Mouse (Mus musculus) limb, embryonic 14.5 days (tissue): Measurements from ENCODE around the gene Stk24. TPM values are rescaled to one million over a fixed set of nuclear protein-coding genes. Genes with fewer than 3 reads are reported as not detected.

ENCODE experiments used
- ATAC-seq: fragments of 200-750 bp; cut with Nextera tagmentation; 2 replicates; pipeline ENCODE4 v1.8.0; 2017; ENCODE audit warnings: low read depth, moderate number of reproducible peaks, moderate TSS enrichment; ENCODE audit not compliant: low FRiP score
- DNase-seq: peaks from one replicate; pipeline ENCODE4 v3.0.0-alpha.2; 2015; ENCODE audit warnings: low spot score
- H3K27ac ChIP-seq: fragments of 300-500 bp; sonication (generic); replicated peaks from 2 replicates; pipeline ENCODE4 v1.5.1; 2014; ENCODE audit warnings: low read depth, mild to moderate bottlenecking, low read length, moderate library complexity, mixed read lengths
- H3K27me3 ChIP-seq: fragments of 300-500 bp; sonication (generic); 2 replicates; pipeline ENCODE4 v1.6.1; 2014; ENCODE audit warnings: low read length, mixed read lengths; ENCODE audit not compliant: control insufficient read depth, insufficient read depth
- H3K36me3 ChIP-seq: fragments of 300-500 bp; sonication (generic); 2 replicates; pipeline ENCODE4 v1.6.1; 2014; ENCODE audit warnings: mild to moderate bottlenecking, low read length, moderate library complexity, mixed read lengths; ENCODE audit not compliant: control insufficient read depth, insufficient read depth
- H3K4me1 ChIP-seq: fragments of 300-500 bp; sonication (generic); 2 replicates; pipeline ENCODE4 v1.6.1; 2014; ENCODE audit warnings: antibody characterized with exemption, low read length, mixed read lengths; ENCODE audit not compliant: control insufficient read depth, insufficient read depth
- H3K4me2 ChIP-seq: fragments of 300-500 bp; sonication (generic); replicated peaks from 2 replicates; pipeline ENCODE4 v1.6.1; 2014; ENCODE audit warnings: low read depth, mild to moderate bottlenecking, low read length, moderate library complexity; ENCODE audit not compliant: severe bottlenecking
- H3K4me3 ChIP-seq: fragments of 300-500 bp; sonication (generic); replicated peaks from 2 replicates; pipeline ENCODE4 v1.5.1; 2014; ENCODE audit warnings: low read length
- H3K9ac ChIP-seq: fragments of 300-500 bp; sonication (generic); 2 replicates; pipeline ENCODE4 v1.6.1; 2014; ENCODE audit warnings: mild to moderate bottlenecking, low read depth, low read length, moderate library complexity; ENCODE audit not compliant: severe bottlenecking
- H3K9me3 ChIP-seq: fragments of 300-500 bp; sonication (generic); 2 replicates; pipeline ENCODE4 v1.6.1; 2016; ENCODE audit warnings: low read length; ENCODE audit not compliant: control insufficient read depth
- POLR2A ChIP-seq: fragments of 200-500 bp; IDR thresholded peaks from 2 replicates; pipeline ENCODE4 v1.8.0; 2012; ENCODE audit warnings: inconsistent platforms, mild to moderate bottlenecking, moderate library complexity, borderline replicate concordance; ENCODE audit not compliant: insufficient read depth, insufficient read length; ENCODE audit errors: extremely low read depth
- WGBS: fragments of 180-500 bp; shearing (Covaris S2); extraction: QIAGEN DNeasy Blood & Tissue Kit; methylation state at CpG from one replicate; pipeline ENCODE4 v1.1.7; 2014; 5-methylcytosine and 5-hydroxymethylcytosine counted together
- polyA plus RNA-seq, 2 experiments: library from polyadenylated mRNA; depleted of rRNA in 1 of 2; stranded (reverse) in 1 of 2; unstranded in 1 of 2; fragments of >200 nt; fragmentation: Nextera tagmentation in 1 of 2; extraction: Ambion mirVana in 1 of 2; gene quantifications; 2 replicates each; pipeline versions ENCODE4 v1.2.1 to v1.2.3; 2012 to 2014

Stk24 gene
- polyA plus RNA-seq, 2 experiments, result 37.6 to 46.7 TPM

- no peak overlapping the region for H3K4me3 ChIP-seq
- H3K27ac ChIP-seq, result no peak overlapping the region
- H3K9ac ChIP-seq, result no peak overlapping the region
- TF ChIP-seq POLR2A, result no peak
- no peaks in the 10 kb centered on the region for H3K36me3 ChIP-seq
- H3K27me3 ChIP-seq, result no peaks in the 10 kb centered on the region
- ATAC-seq (no peak), DNase-seq (no peak)
- no peak overlapping the region for H3K4me2 ChIP-seq
- H3K4me1 ChIP-seq, result peaks cover 16% of the 10 kb centered on the region; the same call in 1 of the 2 replicates
- 74% methylated on average over 5 of the region's 5 CpGs for WGBS
- no peaks in the 10 kb centered on the region for H3K9me3 ChIP-seq
Observed at GRCm38 (mm10) chr14:121328878-121329277, 50.9 kb downstream of the Stk24 start.

- ATAC-seq, result no peak
- no peak for DNase-seq
- Histone ChIP-seq H3K4me1 (peaks cover 20% of the 10 kb centered on the region), H3K9me3 (no peaks in the 10 kb centered on the region), H3K27me3 (no peaks in the 10 kb centered on the region), H3K4me2 (no peak overlapping the region), H3K36me3 (no peaks in the 10 kb centered on the region), H3K9ac (no peak overlapping the region), H3K4me3 (no peak overlapping the region), H3K27ac (no peak overlapping the region)
- WGBS, result 84% methylated on average over 2 of the region's 2 CpGs
- TF ChIP-seq POLR2A, result no peak
Observed at GRCm38 (mm10) chr14:121326432-121326831, 53.4 kb downstream of the Stk24 start.

- H3K9ac ChIP-seq, result no peak overlapping the region
- no peaks in the 10 kb centered on the region for H3K9me3 ChIP-seq
- H3K4me2 ChIP-seq, result no peak overlapping the region
- 75% methylated on average over 17 of the region's 17 CpGs for WGBS
- DNase-seq (no peak), ATAC-seq (no peak)
- no peaks in the 10 kb centered on the region for H3K27me3 ChIP-seq
- no peak overlapping the region for H3K4me3 ChIP-seq
- H3K36me3 ChIP-seq, result no peaks in the 10 kb centered on the region
- no peak for TF ChIP-seq POLR2A
- peaks cover 20% of the 10 kb centered on the region for H3K4me1 ChIP-seq
- H3K27ac ChIP-seq, result no peak overlapping the region
Observed at GRCm38 (mm10) chr14:121324521-121325330, 55.1 kb downstream of the Stk24 start.

GRCm38 (mm10) chr14:121322641-121323040 is 57.2 kb downstream of the Stk24 start:
- Histone ChIP-seq H3K9ac (no peak overlapping the region), H3K4me3 (no peak overlapping the region), H3K9me3 (no peaks in the 10 kb centered on the region), H3K27ac (no peak overlapping the region), H3K4me2 (no peak overlapping the region), H3K36me3 (no peaks in the 10 kb centered on the region), H3K27me3 (no peaks in the 10 kb centered on the region), H3K4me1 (peaks cover 20% of the 10 kb centered on the region)
- ATAC-seq, result no peak
- no peak for TF ChIP-seq POLR2A
- 83% methylated on average over 7 of the region's 7 CpGs for WGBS
- no peak for DNase-seq

- Histone ChIP-seq H3K36me3 (no peaks in the 10 kb centered on the region), H3K4me1 (peaks cover 20% of the 10 kb centered on the region), H3K4me3 (no peak overlapping the region), H3K27ac (no peak overlapping the region), H3K9me3 (no peaks in the 10 kb centered on the region), H3K4me2 (no peak overlapping the region), H3K9ac (no peak overlapping the region), H3K27me3 (no peaks in the 10 kb centered on the region)
- ATAC-seq, result no peak
- 90% methylated on average over 5 of the region's 5 CpGs for WGBS
- DNase-seq, result no peak
- no peak for TF ChIP-seq POLR2A
Observed at GRCm38 (mm10) chr14:121322150-121322549, 57.7 kb downstream of the Stk24 start.

GRCm38 (mm10) chr14:121318382-121318781 is 61.4 kb downstream of the Stk24 start:
- Histone ChIP-seq H3K9ac (no peak overlapping the region), H3K9me3 (no peaks in the 10 kb centered on the region), H3K27me3 (no peaks in the 10 kb centered on the region), H3K27ac (no peak overlapping the region), H3K4me3 (no peak overlapping the region), H3K4me2 (no peak overlapping the region), H3K4me1 (peaks cover 27% of the 10 kb centered on the region), H3K36me3 (no peaks in the 10 kb centered on the region)
- DNase-seq, result no peak
- TF ChIP-seq POLR2A, result no peak
- ATAC-seq, result no peak
- 78% methylated on average over 5 of the region's 5 CpGs for WGBS
